Mouse (Mus musculus): Measurements from ENCODE around the gene Ccdc71l. TPM values are rescaled to one million over a fixed set of nuclear protein-coding genes. Genes with fewer than 3 reads are reported as not detected.

Ccdc71l gene
- polyA plus RNA-seq (2015; fragmentation: Nextera tagmentation; extraction: Ambion mirVana), result 2.4 and 2.7 TPM in 2 replicates

GRCm38 (mm10) chr12:32378528-32379295, at the start of gene Ccdc71l:
TSS of gene Ccdc71l (plus strand) at chr12:32378704.
- Histone ChIP-seq H3K4me2 (peak within 1 kb of the TSS; percentile 80), H3K9me3 (replicated peaks) (no peaks in the 10 kb centered on the region), H3K36me3 (no peaks in the 10 kb centered on the region), H3K9ac (peak within 1 kb of the TSS; percentile 86), H3K27ac (peak within 1 kb of the TSS; percentile 96), H3K4me1 (peaks cover 8% of the 10 kb centered on the region), H3K27me3 (no peaks in the 10 kb centered on the region), H3K4me3 (replicated peaks) (peak within 1 kb of the TSS; percentile 84)
- ATAC-seq (replicated peaks; ENCODE audit: low FRiP score), result peak; percentile 91
- WGBS, result under 1% methylated on average over 76 of the region's 78 CpGs

DNA sequence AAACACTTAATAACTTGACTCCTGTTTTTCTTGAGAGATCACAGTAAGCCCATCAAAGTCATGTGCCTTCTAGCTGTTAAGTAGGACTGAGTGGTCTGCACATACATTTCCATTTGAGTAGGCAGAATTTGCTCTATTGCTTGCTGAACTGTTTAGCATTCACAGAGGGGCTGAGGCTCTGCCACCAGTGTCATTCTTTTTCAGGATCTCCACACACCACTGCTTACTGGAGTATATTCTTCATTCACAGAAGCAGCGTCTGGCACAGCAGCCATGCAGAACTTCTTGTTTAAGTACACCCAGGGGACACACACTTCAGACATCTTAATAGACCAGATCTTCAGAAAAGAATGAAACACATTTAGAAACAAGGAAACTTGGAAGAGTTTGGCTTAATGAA, 39.4 kb upstream of the Ccdc71l start:
- H3K4me3 ChIP-seq (replicated peaks), result no peak overlapping the region
- no peaks in the 10 kb centered on the region for H3K36me3 ChIP-seq
- no peak overlapping the region for H3K4me2 ChIP-seq
- 0 out of 2 replicates have a peak, but pooled peaks cover 3% of the 10 kb centered on the region for H3K4me1 ChIP-seq
- H3K27ac ChIP-seq, result no peak overlapping the region
- H3K9me3 ChIP-seq (replicated peaks), result no peaks in the 10 kb centered on the region
- 10% methylated on average over 1 of the region's 1 CpGs for WGBS
- ATAC-seq (replicated peaks; ENCODE audit: low FRiP score), result no peak
- H3K27me3 ChIP-seq, result no peaks in the 10 kb centered on the region
- H3K9ac ChIP-seq, result no peak overlapping the region

GRCm38 (mm10) chr12:32343487-32343886, 35.0 kb upstream of the Ccdc71l start:
- WGBS, result 76% methylated on average over 1 of the region's 1 CpGs
- Histone ChIP-seq H3K4me3 (replicated peaks) (no peak overlapping the region), H3K36me3 (no peaks in the 10 kb centered on the region), H3K27me3 (no peaks in the 10 kb centered on the region), H3K27ac (no peak overlapping the region), H3K4me1 (0 out of 2 replicates have a peak, but pooled peaks cover 3% of the 10 kb centered on the region), H3K9ac (no peak overlapping the region), H3K9me3 (replicated peaks) (no peaks in the 10 kb centered on the region), H3K4me2 (no peak overlapping the region)
- ATAC-seq (replicated peaks; ENCODE audit: low FRiP score), result no peak

DNA sequence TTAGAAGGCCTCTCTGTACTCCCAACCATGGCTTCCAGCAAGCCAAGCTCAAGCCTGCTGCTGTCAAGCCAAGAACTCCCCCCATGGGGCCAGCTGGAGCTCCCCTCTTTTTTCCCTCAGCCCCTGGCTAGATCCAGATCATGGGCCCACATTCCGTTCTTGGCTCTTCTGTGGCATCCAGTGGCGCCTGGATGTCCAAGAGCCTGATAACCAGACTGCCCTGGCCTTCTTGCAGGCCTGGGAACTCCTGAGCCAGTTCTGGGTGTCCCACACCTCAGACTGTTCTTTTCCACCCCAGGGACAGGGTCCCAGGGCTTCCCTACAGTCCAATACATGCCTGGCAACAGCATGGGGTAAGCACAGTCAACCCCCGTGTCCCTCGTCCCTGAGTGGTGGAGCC, 32.4 kb upstream of the Ccdc71l start:
- Histone ChIP-seq H3K4me2 (no peak overlapping the region), H3K4me3 (replicated peaks) (no peak overlapping the region), H3K27me3 (no peaks in the 10 kb centered on the region), H3K27ac (no peak overlapping the region), H3K9ac (no peak overlapping the region), H3K36me3 (no peaks in the 10 kb centered on the region), H3K9me3 (replicated peaks) (no peaks in the 10 kb centered on the region), H3K4me1 (no peaks in the 10 kb centered on the region)
- 88% methylated on average over 4 of the region's 4 CpGs for WGBS
- ATAC-seq (replicated peaks; ENCODE audit: low FRiP score), result no peak

DNA sequence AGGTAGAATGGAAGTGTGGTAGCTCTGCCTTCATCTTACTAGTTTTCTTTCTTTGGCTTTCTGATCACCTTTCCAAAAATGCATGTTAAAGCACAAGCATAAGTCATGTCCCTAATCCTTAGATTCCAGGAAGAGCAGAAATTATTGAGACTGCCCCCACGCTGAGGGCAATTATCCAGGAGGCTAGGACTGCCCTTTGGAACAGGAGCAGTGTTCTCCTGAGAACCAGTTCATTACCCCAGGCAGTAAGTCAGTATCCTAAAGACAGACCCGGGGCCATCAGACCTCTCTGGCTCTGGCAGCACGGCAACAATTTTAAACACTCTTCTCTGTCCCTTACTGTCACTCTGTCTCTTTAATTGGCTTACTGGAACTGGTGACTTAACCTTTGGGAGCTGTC, 30.0 kb upstream of the Ccdc71l start:
- no peaks in the 10 kb centered on the region for H3K9me3 ChIP-seq (replicated peaks)
- no peak for ATAC-seq (replicated peaks; ENCODE audit: low FRiP score)
- H3K4me2 ChIP-seq, result no peak overlapping the region
- no peaks in the 10 kb centered on the region for H3K36me3 ChIP-seq
- H3K4me3 ChIP-seq (replicated peaks), result no peak overlapping the region
- no peak overlapping the region for H3K9ac ChIP-seq
- H3K27ac ChIP-seq, result no peak overlapping the region
- 70% methylated on average over 3 of the region's 3 CpGs for WGBS
- H3K27me3 ChIP-seq, result no peaks in the 10 kb centered on the region
- H3K4me1 ChIP-seq, result no peaks in the 10 kb centered on the region

GRCm38 (mm10) chr12:32351874-32352273, 26.6 kb upstream of the Ccdc71l start:
- H3K4me1 ChIP-seq, result no peaks in the 10 kb centered on the region
- H3K36me3 ChIP-seq, result no peaks in the 10 kb centered on the region
- H3K27ac ChIP-seq, result no peak overlapping the region
- no peak overlapping the region for H3K4me3 ChIP-seq (replicated peaks)
- ATAC-seq (replicated peaks; ENCODE audit: low FRiP score), result no peak
- WGBS, result 95% methylated on average over 1 of the region's 1 CpGs
- H3K9ac ChIP-seq, result no peak overlapping the region
- H3K27me3 ChIP-seq, result no peaks in the 10 kb centered on the region
- H3K9me3 ChIP-seq (replicated peaks), result no peaks in the 10 kb centered on the region
- H3K4me2 ChIP-seq, result no peak overlapping the region

DNA sequence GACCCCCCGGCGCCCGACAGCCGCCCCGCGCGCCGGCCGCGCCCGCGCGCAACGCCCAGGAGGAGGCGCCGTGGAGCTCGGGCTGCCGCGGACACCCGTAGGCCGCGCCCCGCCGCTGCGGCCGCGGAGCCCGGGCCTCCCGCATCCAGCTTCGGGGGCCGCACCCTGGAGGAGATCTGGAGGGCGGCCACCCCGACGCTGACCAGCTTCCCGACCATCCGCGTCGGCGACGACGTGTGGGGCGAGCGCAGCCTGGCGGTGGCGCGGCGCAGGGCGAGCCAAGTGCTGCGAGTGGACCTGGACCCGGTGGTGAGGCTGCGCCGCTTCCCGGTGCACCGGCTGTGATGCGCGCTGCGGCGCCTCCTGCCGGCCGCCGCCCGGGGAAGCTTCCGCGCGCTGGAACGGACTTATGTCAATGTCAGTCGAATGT, 807 bp downstream of the Ccdc71l start:
- H3K4me3 ChIP-seq (replicated peaks), result peak overlapping the region; percentile 84
- under 1% methylated on average over 60 of the region's 67 CpGs for WGBS
- H3K36me3 ChIP-seq, result no peaks in the 10 kb centered on the region
- H3K27ac ChIP-seq, result peak overlapping the region; percentile 96
- peak overlapping the region; percentile 86 for H3K9ac ChIP-seq
- no peaks in the 10 kb centered on the region for H3K27me3 ChIP-seq
- H3K9me3 ChIP-seq (replicated peaks), result no peaks in the 10 kb centered on the region
- ATAC-seq (replicated peaks; ENCODE audit: low FRiP score), result peak; percentile 89
- peak overlapping the region; percentile 80 for H3K4me2 ChIP-seq
- peaks cover 8% of the 10 kb centered on the region for H3K4me1 ChIP-seq

- peak overlapping the region; percentile 80 for H3K4me2 ChIP-seq
- peak overlapping the region; percentile 84 for H3K4me3 ChIP-seq (replicated peaks)
- peaks cover 8% of the 10 kb centered on the region for H3K4me1 ChIP-seq
- H3K9ac ChIP-seq, result peak overlapping the region; percentile 86
- H3K36me3 ChIP-seq, result no peaks in the 10 kb centered on the region
- WGBS, result 2% methylated on average over 28 of the region's 28 CpGs
- H3K27me3 ChIP-seq, result no peaks in the 10 kb centered on the region
- ATAC-seq (replicated peaks; ENCODE audit: low FRiP score), result no peak
- peak overlapping the region; percentile 96 for H3K27ac ChIP-seq
- no peaks in the 10 kb centered on the region for H3K9me3 ChIP-seq (replicated peaks)
These were observed 1.2 kb downstream of the Ccdc71l start for GRCm38 (mm10) chr12:32379731-32380130.

DNA sequence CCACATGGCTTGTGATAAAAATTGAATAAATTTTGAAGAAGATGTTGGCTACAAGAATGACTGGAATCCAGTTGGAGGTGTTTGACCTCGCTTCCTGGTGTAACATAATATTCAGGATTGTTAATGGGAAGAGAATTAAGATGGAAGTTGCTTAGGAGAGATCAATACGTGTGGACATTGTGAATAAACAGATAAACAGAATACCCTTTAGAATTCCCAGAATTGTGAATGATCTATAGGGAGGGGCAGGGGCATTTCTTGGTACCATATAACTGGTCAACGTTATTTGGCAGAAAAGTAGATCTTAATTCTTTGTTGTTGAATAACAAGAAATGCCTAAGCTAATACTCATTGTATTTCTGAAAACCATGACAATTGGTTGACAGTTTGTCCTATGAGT, 2.0 kb downstream of the Ccdc71l start:
- Histone ChIP-seq H3K4me2 (peak overlapping the region; percentile 80), H3K9ac (no peak overlapping the region), H3K4me1 (peaks cover 8% of the 10 kb centered on the region), H3K27me3 (no peaks in the 10 kb centered on the region), H3K36me3 (no peaks in the 10 kb centered on the region), H3K27ac (no peak overlapping the region), H3K9me3 (replicated peaks) (no peaks in the 10 kb centered on the region), H3K4me3 (replicated peaks) (peak overlapping the region; percentile 19)
- no peak for ATAC-seq (replicated peaks; ENCODE audit: low FRiP score)
- WGBS, result 72% methylated on average over 3 of the region's 3 CpGs

DNA sequence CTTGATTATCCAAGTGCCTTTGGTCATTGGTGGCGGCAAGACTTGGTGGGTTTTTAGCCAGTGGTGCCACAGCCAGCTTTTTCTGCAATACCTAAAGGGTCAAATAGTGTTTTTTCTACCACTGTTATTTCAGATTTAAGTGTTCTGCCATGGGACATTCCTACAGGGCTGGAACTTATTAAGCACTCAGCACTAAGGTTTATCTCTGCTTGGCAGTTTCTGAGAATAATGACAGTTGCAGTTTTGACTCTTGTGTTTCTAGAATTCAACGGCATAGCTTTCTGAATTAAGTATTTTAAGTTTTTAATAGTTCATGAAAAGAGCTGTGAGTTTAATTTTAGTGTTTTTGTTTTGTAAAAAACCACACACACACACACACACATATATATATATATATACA, 2.5 kb downstream of the Ccdc71l start:
- 95% methylated on average over 2 of the region's 2 CpGs for WGBS
- H3K4me2 ChIP-seq, result peak overlapping the region; percentile 80

DNA sequence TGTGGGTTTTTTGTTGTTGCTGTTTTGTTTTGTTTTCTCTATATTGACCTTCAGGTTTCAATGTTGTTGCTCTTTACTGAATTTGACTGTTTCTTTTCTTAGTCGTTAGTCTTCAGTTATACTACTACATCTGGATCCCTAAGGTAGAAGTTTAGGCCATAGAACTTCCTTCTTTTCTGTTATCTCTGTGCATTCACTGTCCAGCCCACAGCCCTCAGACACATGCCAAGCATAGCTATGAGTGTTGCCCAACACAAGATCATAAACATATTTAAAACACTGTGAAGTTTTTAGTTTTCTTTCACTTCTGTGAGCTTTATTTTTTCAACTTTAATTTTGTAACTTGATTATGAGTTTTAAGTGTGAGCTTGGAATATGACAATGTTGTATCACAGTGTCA, 41.0 kb downstream of the Ccdc71l start:
- no peak for ATAC-seq (replicated peaks; ENCODE audit: low FRiP score)

More for the DNA sequence above, 2.5 kb downstream of the Ccdc71l start:
- no peak for ATAC-seq (replicated peaks; ENCODE audit: low FRiP score)
- H3K27ac ChIP-seq, result no peak overlapping the region
- H3K9me3 ChIP-seq (replicated peaks), result no peaks in the 10 kb centered on the region
- H3K27me3 ChIP-seq, result no peaks in the 10 kb centered on the region
- H3K4me3 ChIP-seq (replicated peaks), result peak overlapping the region; percentile 19
- H3K9ac ChIP-seq, result no peak overlapping the region
- no peaks in the 10 kb centered on the region for H3K36me3 ChIP-seq
- peaks cover 8% of the 10 kb centered on the region for H3K4me1 ChIP-seq

GRCm38 (mm10) chr12:32427832-32428231, 49.3 kb downstream of the Ccdc71l start:
- no peak overlapping the region for H3K9ac ChIP-seq
- ATAC-seq (replicated peaks; ENCODE audit: low FRiP score), result no peak

More for the DNA sequence above, 41.0 kb downstream of the Ccdc71l start:
- Histone ChIP-seq H3K27ac (no peak overlapping the region), H3K4me1 (no peaks in the 10 kb centered on the region), H3K27me3 (no peaks in the 10 kb centered on the region), H3K9ac (no peak overlapping the region), H3K4me3 (replicated peaks) (no peak overlapping the region), H3K4me2 (no peak overlapping the region), H3K36me3 (no peaks in the 10 kb centered on the region), H3K9me3 (replicated peaks) (no peaks in the 10 kb centered on the region)
- WGBS, result 74% methylated on average over 1 of the region's 1 CpGs

More at GRCm38 (mm10) chr12:32427832-32428231, 49.3 kb downstream of the Ccdc71l start:
- no peak overlapping the region for H3K4me2 ChIP-seq
- no peaks in the 10 kb centered on the region for H3K36me3 ChIP-seq
- no peak overlapping the region for H3K27ac ChIP-seq
- no peak overlapping the region for H3K4me3 ChIP-seq (replicated peaks)
- no peaks in the 10 kb centered on the region for H3K4me1 ChIP-seq
- no peaks in the 10 kb centered on the region for H3K27me3 ChIP-seq
- no peaks in the 10 kb centered on the region for H3K9me3 ChIP-seq (replicated peaks)
